Mouse (Mus musculus): ENCODE results near the gene Pgap3. TPM values are rescaled to one million over a fixed set of nuclear protein-coding genes. Genes with fewer than 3 reads are reported as not detected.

The Pgap3 gene
- polyA plus RNA-seq, 1 experiment from 2014 or later, result 9.2 TPM

DNA sequence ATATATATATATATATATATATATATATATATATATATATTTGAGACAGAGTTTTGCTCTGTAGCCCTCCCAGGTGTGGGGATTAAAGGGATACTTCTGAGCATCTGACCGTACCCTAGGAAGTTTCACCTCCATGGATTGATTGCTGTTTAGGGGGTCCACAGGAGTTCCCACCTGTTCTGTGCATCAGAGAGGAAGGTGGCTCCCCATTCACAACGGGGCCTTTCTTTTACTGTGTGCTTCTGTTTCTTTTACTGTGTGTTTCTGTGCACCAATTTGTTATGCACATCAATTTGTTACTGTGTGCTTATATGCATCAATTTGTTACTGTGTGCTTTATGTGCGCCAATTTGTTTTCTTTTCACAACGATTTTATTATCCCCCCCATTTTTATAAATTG is 59.1 kb downstream of the Pgap3 start:
- Histone ChIP-seq H3K4me2 (ENCODE audit: low read depth, low read length, severe bottlenecking) (no peak overlapping the region), H3K36me3 (ENCODE audit: control insufficient read depth, insufficient read depth, low read length) (no peaks in the 10 kb centered on the region), H3K9me3 (ENCODE audit: control insufficient read depth, low read length) (no peaks in the 10 kb centered on the region), H3K4me3 (ENCODE audit: low read depth, low read length) (no peak overlapping the region), H3K4me1 (replicated peaks; ENCODE audit: control insufficient read depth, insufficient read depth, low read length) (peaks cover 22% of the 10 kb centered on the region), H3K9ac (ENCODE audit: low read length) (no peak overlapping the region), H3K27ac (ENCODE audit: low read depth, low read length) (no peak overlapping the region), H3K27me3 (ENCODE audit: control insufficient read depth, insufficient read depth, low read length) (peaks cover 68% of the 10 kb centered on the region)
- WGBS, result 58% methylated on average over 4 of the region's 4 CpGs
- ATAC-seq (replicated peaks; ENCODE audit: low FRiP score) (no peak), DNase-seq (ENCODE audit: low spot score) (no peak)

DNA sequence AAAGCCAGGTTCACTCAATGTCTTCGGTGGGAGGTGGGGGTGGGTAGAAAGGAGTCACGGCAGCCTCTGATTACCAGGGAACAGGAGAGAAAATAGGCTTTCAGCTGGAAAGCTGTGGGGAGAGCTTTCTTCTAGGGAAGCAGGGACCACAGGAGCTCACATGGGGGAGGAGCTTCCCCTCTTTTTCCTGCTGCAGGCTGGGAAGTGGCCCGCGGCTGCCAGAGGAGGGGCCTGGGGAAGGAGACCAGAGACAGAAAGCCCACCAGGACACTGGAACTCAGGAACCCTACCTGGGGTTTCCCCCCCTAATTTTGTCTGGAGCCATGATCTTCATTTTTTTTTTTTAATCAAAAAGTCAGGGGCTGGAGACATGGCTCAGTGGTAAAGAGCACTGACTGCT is 59.7 kb downstream of the Pgap3 start:
- no peaks in the 10 kb centered on the region for H3K36me3 ChIP-seq (ENCODE audit: control insufficient read depth, insufficient read depth, low read length)
- ATAC-seq (replicated peaks; ENCODE audit: low FRiP score) (no peak), DNase-seq (ENCODE audit: low spot score) (no peak)
- H3K27me3 ChIP-seq (ENCODE audit: control insufficient read depth, insufficient read depth, low read length), result peaks cover 69% of the 10 kb centered on the region
- no peaks in the 10 kb centered on the region for H3K9me3 ChIP-seq (ENCODE audit: control insufficient read depth, low read length)
- 3% methylated on average over 4 of the region's 4 CpGs for WGBS
- H3K27ac ChIP-seq (ENCODE audit: low read depth, low read length), result no peak overlapping the region
- no peak overlapping the region for H3K9ac ChIP-seq (ENCODE audit: low read length)
- H3K4me3 ChIP-seq (ENCODE audit: low read depth, low read length), result no peak overlapping the region
- no peak overlapping the region for H3K4me2 ChIP-seq (ENCODE audit: low read depth, low read length, severe bottlenecking)
- peaks cover 22% of the 10 kb centered on the region for H3K4me1 ChIP-seq (replicated peaks; ENCODE audit: control insufficient read depth, insufficient read depth, low read length)

DNA sequence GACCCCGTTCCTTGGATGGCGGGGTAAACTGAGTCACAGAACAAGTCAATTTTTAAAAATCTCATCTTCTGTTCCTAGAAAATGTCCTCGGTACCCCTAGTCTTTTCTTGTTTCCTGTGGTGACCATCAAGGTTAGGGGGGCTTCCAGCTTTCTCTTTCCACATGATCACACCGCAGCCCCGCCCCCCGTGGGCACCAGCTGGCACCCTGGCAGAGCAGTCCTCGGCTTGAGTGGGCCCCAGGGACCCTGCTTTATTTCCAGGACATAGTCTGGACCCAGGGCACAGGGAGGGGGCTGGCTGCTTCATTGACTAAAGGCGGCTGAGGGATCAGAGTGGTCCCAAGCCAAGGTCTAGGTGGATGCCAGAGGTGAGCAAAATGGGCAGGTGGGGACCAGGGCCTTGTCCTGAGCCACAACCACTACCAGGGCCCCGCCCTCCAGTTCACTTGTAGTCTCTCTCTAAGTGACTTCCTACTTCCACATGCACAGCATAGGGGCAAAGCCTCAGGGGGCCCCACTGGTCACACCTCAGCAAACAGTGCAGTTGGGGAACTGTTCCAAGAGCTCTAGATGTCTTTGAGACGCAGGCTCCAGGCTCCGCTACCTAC is 60.5 kb downstream of the Pgap3 start:
- 0 out of 2 replicates have a peak overlapping the region, but pooled peaks have one; percentile 12 for H3K27ac ChIP-seq (ENCODE audit: low read depth, low read length)
- no peak overlapping the region; the same call in 1 of the 2 replicates for H3K9ac ChIP-seq (ENCODE audit: low read length)
- H3K4me2 ChIP-seq (ENCODE audit: low read depth, low read length, severe bottlenecking), result peak overlapping the region; percentile 81; the same call in 1 of the 2 replicates
- 7% methylated on average over 11 of the region's 11 CpGs for WGBS
- H3K27me3 ChIP-seq (ENCODE audit: control insufficient read depth, insufficient read depth, low read length), result peaks cover 77% of the 10 kb centered on the region
- no peaks in the 10 kb centered on the region for H3K36me3 ChIP-seq (ENCODE audit: control insufficient read depth, insufficient read depth, low read length)
- H3K9me3 ChIP-seq (ENCODE audit: control insufficient read depth, low read length), result no peaks in the 10 kb centered on the region
- no peak for DNase-seq (ENCODE audit: low spot score)
- no peak for ATAC-seq (replicated peaks; ENCODE audit: low FRiP score)
- peaks cover 20% of the 10 kb centered on the region for H3K4me1 ChIP-seq (replicated peaks; ENCODE audit: control insufficient read depth, insufficient read depth, low read length)
- H3K4me3 ChIP-seq (ENCODE audit: low read depth, low read length), result no peak overlapping the region

DNA sequence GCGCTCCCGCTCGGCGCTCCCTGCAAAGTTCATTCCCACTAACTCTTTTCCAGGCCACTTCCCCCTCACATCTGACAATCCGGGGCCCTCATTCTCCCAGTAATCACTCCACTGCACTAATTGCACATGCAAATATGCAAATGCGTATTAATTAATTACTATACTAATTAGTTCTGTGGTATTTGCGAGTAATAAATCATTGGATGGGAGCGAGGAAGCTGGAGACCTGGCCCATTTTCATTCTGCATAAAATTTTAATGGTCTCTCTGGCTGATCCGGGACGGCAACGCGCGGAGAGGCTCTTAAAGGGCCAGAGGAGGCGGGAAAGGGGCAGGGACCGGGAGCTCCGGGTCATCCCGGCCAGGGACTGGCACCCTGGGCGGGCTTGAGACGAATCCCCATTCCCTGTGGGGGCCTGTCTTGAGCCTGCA is 61.2 kb downstream of the Pgap3 start:
- no peak for ATAC-seq (replicated peaks; ENCODE audit: low FRiP score)
- no peak overlapping the region; the same call in none of the 2 replicates for H3K9ac ChIP-seq (ENCODE audit: low read length)
- peak overlapping the region; percentile 81 for H3K4me2 ChIP-seq (ENCODE audit: low read depth, low read length, severe bottlenecking)
- DNase-seq (ENCODE audit: low spot score), result no peak
- no peak overlapping the region for H3K27ac ChIP-seq (ENCODE audit: low read depth, low read length)
- peaks cover 27% of the 10 kb centered on the region for H3K4me1 ChIP-seq (replicated peaks; ENCODE audit: control insufficient read depth, insufficient read depth, low read length)
- peaks cover 84% of the 10 kb centered on the region for H3K27me3 ChIP-seq (ENCODE audit: control insufficient read depth, insufficient read depth, low read length)
- no peaks in the 10 kb centered on the region for H3K9me3 ChIP-seq (ENCODE audit: control insufficient read depth, low read length)
- no peaks in the 10 kb centered on the region for H3K36me3 ChIP-seq (ENCODE audit: control insufficient read depth, insufficient read depth, low read length)
- H3K4me3 ChIP-seq (ENCODE audit: low read depth, low read length), result peak overlapping the region; percentile 48
- under 1% methylated on average over 19 of the region's 19 CpGs for WGBS

Other genes with a start within 250 kb of the Pgap3 start
- 75.5 and 81.7 TPM in 2 replicates for gene Med1, start 207.2 kb downstream of the Pgap3 start, polyA plus RNA-seq (2014; fragmentation: Nextera tagmentation; extraction: Ambion mirVana)
- 16.1 and 18.2 TPM in 2 replicates for gene Cdk12, start 197.4 kb downstream of the Pgap3 start, polyA plus RNA-seq (2014; fragmentation: Nextera tagmentation; extraction: Ambion mirVana)
- 3.8 and 5.8 TPM in 2 replicates for gene Neurod2, start 70.8 kb downstream of the Pgap3 start, polyA plus RNA-seq (2014; fragmentation: Nextera tagmentation; extraction: Ambion mirVana)
- gene Ppp1r1b, start 52.1 kb downstream of the Pgap3 start, polyA plus RNA-seq (2014; fragmentation: Nextera tagmentation; extraction: Ambion mirVana), result 0.29 and 0.41 TPM in 2 replicates
- 38.1 and 39.9 TPM in 2 replicates for gene Stard3, start 42.1 kb downstream of the Pgap3 start, polyA plus RNA-seq (2014; fragmentation: Nextera tagmentation; extraction: Ambion mirVana)
- gene Tcap, start 16.7 kb downstream of the Pgap3 start, polyA plus RNA-seq (2014; fragmentation: Nextera tagmentation; extraction: Ambion mirVana), result not detected in 2 replicates
- not detected in 2 replicates for gene Pnmt, start 14.0 kb downstream of the Pgap3 start, polyA plus RNA-seq (2014; fragmentation: Nextera tagmentation; extraction: Ambion mirVana)
- 19.7 and 23.2 TPM in 2 replicates for gene Erbb2, start 12.0 kb upstream of the Pgap3 start, polyA plus RNA-seq (2014; fragmentation: Nextera tagmentation; extraction: Ambion mirVana)
- gene Mien1, start 38.5 kb upstream of the Pgap3 start, polyA plus RNA-seq (2014; fragmentation: Nextera tagmentation; extraction: Ambion mirVana), result 111 and 112 TPM in 2 replicates
- gene Grb7, start 45.9 kb upstream of the Pgap3 start, polyA plus RNA-seq (2014; fragmentation: Nextera tagmentation; extraction: Ambion mirVana), result 1.8 and 1.9 TPM in 2 replicates
- gene Ikzf3, start 145.5 kb upstream of the Pgap3 start, polyA plus RNA-seq (2014; fragmentation: Nextera tagmentation; extraction: Ambion mirVana), result 0.08 TPM in 1 of 2 replicates, not detected in the other
- 0.21 TPM in 2 replicates for gene Zpbp2, start 150.6 kb upstream of the Pgap3 start, polyA plus RNA-seq (2014; fragmentation: Nextera tagmentation; extraction: Ambion mirVana)
- gene Ormdl3, start 186.9 kb upstream of the Pgap3 start, polyA plus RNA-seq (2014; fragmentation: Nextera tagmentation; extraction: Ambion mirVana), result 8.6 and 11.2 TPM in 2 replicates
- not detected in 2 replicates for gene Lrrc3c, start 197.8 kb upstream of the Pgap3 start, polyA plus RNA-seq (2014; fragmentation: Nextera tagmentation; extraction: Ambion mirVana)
- 0.96 and 1.5 TPM in 2 replicates for gene Gm12355, start 225.2 kb upstream of the Pgap3 start, polyA plus RNA-seq (2014; fragmentation: Nextera tagmentation; extraction: Ambion mirVana)
- gene Gsdma3, start 225.9 kb upstream of the Pgap3 start, polyA plus RNA-seq (2014; fragmentation: Nextera tagmentation; extraction: Ambion mirVana), result not detected in 2 replicates
- not detected in 2 replicates for gene Gsdma2, start 246.3 kb upstream of the Pgap3 start, polyA plus RNA-seq (2014; fragmentation: Nextera tagmentation; extraction: Ambion mirVana)